Mouse (Mus musculus): Measurements from ENCODE around the gene Nsun2.
"Not testable (repeated sequence)": the region's sequence is repeated elsewhere in the genome, so short reads cannot be mapped to it uniquely, and the experiment has no call there.

The Nsun2 gene

DNA sequence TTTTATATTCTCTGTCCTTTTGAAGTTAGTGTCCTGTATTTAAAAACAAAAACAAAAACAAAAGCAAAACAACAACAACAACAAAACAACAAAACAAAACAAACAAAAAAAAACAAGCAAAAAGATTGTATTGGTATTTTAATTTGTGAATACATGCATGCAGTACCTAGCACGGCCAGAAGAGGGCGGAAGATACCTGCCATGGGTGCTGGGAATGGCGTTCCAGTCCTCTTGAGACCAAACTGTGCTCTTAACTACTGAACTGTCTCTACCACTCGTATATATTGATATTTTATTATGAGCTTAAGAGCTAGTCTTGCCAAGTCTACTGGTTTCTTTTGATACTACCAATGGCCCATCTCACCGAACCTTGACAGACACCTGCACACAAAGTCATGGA, 19.5 kb downstream of the Nsun2 start:
- no peak for DNase-seq (ENCODE audit: low spot score in 2 of 2)

DNA sequence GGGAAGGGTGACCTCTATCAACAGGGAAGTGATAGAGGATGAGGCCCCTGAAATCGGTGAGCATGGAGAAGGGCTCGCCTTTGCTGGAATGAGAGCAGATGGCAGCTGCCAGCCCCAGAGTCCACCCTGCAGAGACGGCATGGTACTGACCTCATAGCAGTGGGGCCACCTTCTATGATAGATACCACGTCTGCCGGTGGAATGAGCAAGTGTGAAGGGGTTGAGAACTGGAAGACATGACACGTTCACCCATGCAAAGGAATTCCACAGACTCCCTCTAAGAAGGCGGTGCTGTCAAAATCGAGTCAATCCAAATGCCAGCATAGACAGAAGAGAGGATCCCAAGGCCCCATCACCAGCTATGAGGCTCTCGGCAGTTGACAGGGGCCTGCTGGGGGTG, 20.7 kb downstream of the Nsun2 start:
- DNase-seq (ENCODE audit: low spot score in 2 of 2) = no peak

DNA sequence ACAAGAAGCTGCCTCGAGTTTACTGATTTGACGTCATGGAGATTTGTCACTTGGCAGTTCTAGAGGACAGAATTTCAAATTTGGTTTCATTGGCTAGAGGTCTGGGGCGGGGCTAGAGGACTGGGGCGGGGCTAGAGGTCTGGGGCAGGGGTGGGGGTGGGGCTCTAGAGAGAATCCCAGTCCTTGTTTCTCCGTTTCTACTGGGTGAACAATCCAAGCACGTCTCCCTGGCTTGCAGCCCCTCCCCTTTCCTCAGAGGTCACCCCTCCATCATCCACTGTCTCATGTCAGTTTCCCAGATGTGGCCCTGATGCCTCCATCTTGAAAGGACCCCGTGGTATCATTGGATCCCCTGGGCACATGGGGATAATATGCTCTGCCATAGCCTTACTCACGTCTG, 21.5 kb downstream of the Nsun2 start:
- DNase-seq (ENCODE audit: low spot score in 2 of 2) = no peak

DNA sequence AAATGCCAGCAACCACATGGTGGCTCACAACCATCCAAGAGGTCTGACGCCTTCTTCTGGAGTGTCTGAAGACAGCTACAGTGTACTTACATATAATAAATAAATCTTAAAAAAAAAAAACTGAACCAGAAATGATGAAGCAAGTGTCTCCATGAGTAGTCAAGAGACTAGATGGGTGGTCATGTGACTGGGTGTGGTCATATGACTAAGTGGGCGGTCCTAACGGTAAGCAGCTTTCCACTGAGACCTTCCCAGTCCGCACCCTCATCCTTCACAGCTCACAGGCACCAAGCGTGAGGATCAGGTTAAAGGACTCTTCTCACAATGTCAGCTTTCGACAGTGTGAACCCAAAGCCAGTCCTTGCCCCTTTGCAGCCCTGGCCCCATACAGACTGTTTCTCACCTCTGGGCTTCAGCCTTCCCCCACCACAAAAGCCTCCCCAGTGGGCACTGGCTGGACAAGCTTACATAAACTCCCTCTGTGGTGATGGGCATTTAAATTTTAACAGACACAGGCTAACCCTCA, 22.5 kb downstream of the Nsun2 start:
- DNase-seq (ENCODE audit: low spot score in 2 of 2) = no peak

DNA sequence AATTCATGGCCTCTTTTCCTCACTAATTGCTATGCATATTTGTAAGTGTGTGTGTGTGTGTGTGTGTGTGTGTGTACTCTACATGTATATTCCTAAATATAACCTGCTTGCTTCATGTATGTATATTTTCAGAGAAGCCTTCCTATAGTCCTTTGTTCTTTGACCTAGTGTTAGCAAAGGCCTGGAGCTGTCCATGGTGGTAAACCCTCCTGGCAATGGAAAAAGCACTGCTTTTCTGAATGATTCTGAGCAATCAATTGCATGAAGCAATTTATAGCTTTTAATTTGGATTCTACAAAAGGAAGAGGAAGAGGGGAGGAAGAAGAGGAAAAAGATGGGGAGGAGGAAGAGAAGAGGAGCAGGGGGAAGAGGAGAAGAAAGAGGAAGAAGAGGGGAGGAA, 23.2 kb downstream of the Nsun2 start:
- DNase-seq (ENCODE audit: low spot score in 2 of 2) = no peak

DNA sequence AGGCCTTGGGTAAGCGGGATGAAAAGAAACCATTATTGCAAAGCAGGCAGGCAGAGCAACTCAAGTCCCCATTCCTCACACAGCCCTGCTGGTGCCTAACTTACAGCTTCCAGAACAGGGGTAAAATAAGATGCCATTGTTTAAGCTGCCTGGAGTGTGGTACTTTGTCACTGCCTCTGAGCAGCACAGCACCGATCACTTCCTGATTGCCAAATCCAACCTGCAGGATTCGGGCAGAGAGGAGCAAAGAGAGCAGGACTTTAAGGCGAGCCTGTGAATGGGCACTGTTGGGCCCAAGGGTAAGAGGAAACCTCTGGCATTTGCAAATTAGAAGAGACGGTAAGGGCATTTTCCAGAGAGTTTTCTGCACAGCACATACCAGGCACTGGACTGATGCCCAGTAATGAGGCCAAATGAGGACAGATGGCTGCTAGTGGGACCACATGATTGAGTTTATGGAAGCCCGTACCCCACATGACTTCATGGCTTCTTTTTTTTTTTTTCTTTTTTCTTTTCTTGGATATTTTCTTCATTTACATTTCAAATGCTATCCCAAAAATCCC, 24.6 kb downstream of the Nsun2 start:
- no peak for DNase-seq (ENCODE audit: low spot score in 2 of 2)

DNA sequence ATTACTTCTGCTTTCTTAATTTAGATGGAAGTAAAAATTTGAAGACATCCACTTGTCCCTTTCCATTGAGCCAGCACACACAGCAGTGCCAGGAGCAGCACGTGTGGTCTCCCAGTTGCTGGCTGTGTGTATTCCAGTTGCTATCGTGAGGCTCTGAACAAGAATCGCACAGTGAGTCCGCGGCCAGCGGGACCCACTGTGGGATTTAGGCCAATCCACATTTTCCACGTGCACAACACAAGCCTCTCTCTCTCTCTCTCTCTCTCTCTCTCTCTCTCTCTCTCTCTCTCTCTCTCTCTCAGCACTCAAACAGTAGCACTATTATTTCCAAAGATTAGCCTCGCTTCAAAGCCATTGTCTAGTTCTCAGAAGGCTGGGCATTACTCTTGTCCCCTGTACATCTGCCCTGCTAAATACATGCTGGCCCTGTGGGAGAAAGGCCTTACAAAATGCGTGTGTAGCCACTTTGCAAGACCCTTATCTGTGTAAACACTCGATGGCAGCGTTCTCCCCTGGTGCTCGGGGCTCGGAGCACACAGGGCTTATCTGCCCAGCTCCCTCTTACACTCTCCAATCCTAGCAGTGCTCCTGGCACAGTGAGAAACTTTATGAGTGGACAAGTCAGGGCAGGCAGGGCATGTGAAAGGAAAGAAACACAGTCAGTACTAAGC, 25.9 kb downstream of the Nsun2 start:
- DNase-seq (ENCODE audit: low spot score in 2 of 2) = no peak

DNA sequence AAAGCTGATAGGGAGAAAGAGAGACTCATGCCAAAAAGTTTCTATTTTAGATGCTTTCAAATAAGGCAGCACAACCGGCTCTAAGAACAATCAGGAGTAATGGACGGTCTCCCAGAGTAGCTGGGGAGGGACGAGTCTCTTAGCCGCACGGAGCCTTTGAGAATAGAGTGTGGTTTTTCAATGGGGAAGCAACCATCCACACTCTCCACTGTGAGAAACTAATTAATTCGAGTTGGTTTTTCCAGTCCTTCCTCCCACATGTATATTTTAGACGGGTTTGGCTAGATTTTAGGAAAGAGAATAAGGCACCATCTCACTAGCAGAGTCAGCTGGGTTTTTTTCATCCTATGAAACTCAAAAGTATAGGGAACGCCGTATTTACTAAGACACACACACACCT, 28.5 kb downstream of the Nsun2 start:
- no peak for DNase-seq (ENCODE audit: low spot score in 2 of 2)

DNA sequence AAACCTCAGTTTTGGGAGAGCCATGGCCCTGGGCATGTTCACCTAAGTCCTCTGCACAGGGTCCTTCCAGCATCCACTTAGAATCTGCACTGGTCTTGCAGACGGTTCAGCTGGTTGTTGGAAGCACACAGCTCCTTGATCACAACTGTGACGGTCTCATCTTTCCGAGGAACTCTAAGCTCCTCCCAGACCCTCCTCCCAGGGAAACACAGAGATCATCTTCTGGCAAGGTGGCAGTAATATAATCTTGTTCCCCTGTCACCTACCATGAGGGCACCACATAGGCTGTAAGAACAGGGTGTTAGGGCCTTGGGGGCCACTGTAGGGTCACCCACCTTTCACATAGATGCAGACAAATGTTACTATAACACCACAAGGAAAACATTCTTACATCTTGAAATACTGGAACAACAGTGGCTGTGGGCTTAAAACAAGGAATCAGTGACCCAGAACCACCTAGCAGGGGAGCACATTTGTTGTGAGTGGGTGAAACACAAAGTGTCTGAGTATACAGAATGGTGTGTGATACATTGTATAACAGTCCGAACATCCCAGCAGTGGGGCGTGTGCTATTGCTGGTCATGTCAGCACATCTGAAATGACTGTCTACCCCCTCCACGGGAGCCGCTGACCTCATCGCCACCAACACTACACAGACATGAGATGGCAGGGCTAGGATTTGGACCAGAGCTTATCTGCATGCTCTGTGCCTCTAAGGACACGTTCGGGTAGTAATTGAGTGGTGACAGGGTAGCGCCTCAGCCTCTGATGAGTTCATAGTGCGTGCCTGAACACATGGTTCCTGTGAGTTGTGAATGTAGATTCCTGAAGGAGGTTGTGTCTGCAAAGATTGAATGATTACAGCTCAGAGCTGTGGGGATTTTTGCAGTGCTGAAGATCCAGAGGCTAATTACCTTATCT, 29.4 kb downstream of the Nsun2 start:
- DNase-seq (ENCODE audit: low spot score in 2 of 2) = no peak

DNA sequence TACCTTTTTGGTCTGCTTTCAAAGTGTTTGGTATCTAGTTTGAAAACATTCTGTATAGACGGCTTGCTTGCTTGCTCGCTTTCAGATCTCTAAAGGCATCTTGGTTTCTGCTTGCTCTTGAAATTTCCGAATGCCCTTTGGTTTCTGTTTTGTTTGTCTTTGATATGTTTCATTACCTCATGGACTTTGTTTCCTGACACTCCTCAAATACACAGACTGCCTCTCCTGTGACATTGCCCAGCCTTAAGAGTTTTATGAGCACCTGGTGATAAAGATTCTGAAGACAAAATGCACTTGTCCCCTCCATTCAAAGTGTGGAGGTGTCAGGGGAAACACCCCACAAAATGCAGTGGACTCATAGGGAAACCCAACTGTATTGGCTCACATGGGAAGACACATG, 30.4 kb downstream of the Nsun2 start:
- DNase-seq (ENCODE audit: low spot score in 2 of 2) = no peak

DNA sequence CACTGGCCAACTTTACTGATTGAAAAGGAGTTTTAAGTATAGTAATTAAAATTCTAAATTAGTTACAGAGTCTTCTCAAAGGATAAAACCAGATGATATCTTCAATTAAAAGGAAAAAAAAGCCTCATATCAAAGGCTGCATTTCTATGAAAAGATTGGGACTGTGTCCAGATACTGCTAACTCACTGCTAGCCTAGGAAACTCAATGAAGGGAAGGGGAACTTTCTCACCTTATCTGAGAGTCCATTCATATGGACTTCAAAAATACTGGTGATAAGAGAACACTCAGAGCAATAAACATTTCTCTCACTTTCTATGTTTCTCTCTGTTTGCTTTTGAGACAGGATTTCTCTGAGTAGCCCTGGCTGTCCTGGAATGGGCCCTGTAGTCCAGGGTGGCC, 31.0 kb downstream of the Nsun2 start:
- no peak for DNase-seq (ENCODE audit: low spot score in 2 of 2)

DNA sequence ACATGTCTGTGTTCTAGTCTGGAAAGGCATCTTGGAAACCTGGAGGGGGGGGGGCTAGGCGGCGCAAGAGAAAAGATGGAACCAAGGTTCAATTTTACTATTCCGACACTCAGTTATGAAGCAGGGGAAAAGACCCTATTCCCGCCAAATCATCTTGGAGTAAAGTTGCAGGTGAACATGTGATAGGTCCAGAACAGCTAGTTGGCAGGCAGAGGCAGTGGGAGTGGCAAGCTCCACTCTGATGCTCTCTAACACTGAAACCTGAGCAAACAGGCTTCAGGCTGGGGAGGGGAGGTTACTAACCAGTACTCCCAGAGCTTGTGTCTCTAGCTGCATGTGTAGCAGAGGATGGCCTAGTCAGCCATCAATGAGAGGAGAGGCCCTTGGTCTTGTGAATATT, 31.9 kb downstream of the Nsun2 start:
- DNase-seq (ENCODE audit: low spot score in 2 of 2) = not testable (repeated sequence)

DNA sequence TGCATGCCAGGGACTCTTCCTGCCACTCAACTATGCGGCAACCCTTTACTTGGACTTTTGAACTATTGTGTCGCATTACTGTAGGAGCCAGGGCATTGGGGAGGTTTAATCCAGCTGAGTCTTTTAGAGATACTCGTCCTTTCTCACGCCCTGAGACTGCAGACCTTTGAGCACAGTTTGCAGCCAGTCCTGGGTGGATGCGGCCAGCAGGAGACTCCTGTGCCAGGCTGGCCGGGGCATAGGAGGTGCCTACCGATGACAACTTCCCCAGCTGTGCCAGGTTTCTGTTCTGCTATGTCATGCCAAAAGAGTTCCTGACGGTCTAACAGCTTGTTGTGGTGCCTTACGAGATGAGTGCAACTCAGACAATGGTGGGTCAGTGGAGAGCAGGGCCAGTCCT, 35.7 kb downstream of the Nsun2 start:
- no peak for DNase-seq (ENCODE audit: low spot score in 2 of 2)

DNA sequence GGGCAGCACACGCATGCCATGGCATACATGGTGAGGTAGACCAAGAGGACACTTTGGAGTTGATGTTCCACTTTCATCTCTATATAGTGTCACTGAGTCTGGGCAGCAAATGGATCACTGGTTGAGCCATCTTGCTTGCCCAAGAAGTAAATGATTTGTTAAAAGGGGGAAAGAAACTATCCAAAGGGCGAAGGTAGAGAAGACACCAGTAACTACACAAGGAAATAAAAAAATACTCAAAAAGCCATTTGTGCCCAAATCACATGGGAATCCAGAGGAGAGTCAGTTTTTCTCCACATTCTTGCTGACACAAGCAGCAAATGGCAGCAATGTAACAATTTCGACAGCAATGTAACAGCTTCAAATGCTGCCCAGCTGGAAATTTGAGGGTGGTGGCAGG, 39.0 kb downstream of the Nsun2 start:
- DNase-seq (ENCODE audit: low spot score in 2 of 2) = no peak

DNA sequence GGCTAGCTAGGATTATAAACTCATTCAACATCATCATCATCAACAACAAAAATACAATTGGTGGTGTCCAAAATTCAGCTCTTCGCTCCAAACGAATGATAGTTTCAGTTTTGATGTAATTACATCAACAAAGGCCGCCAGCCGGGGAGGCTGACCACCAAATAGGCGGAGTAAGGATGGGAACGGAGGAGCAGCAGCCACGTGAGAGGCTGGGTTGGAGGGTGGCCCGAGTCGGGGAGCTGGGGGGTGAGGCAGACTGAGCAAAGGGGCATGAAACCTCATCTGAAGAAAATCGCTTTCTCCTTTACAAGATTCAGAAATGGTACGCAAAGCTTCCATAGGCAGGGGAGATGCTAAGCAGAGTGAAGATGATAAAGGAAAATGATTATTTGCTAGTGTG, 43.1 kb downstream of the Nsun2 start:
- DNase-seq (ENCODE audit: low spot score in 2 of 2) = no peak

DNA sequence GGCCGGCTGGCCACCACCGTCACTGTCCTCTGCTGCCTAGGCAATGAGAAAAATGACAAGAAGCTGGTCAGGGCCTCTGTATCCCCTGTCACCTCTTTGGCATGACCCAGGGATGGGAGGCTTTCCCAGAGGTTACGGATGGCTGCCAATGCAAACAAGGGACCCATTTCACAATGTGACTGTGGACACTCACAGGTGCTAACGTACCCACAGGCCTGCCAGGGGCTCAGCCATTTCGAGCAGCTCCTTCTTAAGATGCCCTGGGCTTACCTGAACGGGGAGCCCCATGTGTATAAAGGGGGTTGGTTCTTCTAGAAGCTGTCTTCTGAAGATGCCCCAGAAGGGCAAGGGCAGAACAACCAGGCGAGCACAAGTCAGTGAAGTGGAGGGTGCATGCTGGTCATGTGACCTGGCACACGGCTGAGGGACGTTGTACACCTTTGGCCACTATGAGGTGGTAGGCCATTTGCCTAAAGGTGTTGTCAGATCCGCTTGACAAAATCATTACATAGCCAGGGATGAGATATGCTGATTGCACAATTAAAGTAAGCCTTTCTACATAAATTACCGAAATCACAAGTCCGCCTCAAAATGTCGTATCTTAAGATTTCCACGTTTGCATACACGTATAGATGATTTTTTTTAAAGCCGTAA, 43.8 kb downstream of the Nsun2 start:
- no peak for DNase-seq (ENCODE audit: low spot score in 2 of 2)

DNA sequence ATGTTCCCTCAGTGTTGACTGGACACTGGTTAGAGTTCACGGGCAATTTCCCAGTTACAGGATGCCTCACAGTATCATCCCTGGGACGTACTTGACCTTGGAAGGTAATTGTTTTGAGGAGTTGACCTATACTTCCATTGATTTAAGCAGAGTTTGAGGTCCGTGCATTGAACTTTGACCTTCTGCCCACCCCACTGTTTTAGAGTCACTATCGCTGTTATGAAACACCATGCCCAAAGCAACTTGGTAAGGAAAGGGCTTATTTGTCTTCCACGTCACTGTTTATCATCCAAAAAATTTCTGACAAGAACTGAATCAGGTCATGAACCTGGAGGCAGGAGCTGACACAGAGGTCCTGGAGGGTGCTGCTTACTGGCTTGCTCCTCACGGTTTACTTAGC, 48.9 kb downstream of the Nsun2 start:
- DNase-seq (ENCODE audit: low spot score in 2 of 2) = no peak

DNA sequence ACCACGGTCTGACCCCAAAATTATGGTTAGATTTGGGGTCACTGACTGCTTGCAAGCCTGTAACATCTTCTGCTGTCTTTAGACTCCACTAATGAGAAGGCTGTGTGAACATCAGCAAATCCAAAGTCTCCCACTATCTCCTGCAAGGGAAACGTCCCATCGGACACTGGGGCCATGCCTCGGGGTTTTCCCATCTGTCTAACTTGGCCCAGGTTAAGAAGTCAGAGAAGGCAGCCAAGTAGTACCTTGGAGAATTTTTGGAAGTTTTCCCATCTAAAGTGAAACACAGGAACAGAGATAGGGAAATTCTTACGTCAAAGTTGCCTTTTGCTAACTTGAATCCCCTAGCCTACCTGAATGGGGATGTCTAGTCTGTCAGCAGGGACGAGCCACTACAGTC, 50.0 kb downstream of the Nsun2 start:
- no peak for DNase-seq (ENCODE audit: low spot score in 2 of 2)

DNA sequence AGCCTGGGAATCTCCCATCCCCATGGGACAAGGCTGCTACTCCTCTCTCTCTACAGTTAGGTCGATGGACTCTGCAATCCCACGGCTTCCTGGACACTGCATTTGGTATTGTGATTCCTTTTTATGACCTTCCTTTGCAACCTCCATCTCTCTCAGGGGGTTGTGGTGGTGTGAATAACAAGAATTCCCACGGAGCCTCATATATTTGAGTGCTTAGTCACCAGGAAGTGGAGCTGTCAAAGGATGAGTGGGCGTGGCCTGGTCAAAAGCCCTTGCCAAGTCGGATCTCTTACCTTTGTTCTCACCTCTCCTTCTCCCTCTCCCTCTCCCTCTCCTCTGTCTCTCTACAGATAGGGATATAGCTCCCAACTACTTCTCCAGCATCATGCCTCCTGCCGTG, 52.3 kb downstream of the Nsun2 start:
- DNase-seq (ENCODE audit: low spot score in 2 of 2) = no peak

DNA sequence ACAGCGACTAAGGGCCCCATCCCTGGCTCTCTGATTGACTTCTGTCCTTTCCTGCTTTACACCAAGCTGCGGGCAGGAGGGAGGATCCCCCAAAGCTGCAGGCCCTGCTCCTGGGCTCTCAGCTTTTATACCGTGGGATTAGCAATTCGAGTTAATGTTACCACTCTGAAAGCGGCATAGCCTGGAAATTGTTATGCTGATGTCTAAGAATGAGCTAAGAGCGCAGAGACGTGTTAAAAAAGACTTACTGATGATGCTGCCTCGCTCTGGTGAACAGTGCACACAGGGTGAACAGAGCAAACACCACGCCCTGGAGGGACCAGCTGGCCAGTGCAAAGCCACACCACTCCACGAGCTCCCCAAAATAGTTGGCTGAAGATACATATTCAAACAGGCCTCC, 52.8 kb downstream of the Nsun2 start:
- no peak for DNase-seq (ENCODE audit: low spot score in 2 of 2)

DNA sequence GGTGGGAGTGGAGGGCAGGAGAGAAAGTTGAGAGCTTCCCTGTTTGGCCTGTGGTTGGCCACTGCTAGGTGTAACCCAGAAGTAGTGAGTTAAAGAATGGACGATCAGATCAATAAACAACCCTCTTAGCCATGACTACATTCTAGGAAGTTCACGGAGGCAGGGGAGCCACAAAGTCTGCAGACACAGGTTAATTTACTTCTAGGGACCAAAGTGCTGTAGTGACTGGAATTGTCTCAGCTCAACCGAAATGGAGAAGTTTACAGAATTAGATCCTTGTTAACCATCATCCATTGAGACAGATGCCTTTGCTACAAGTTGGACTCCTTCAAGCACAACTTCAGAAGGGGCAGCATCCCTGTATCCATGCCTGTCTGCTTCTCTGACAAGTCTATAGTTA, 54.3 kb downstream of the Nsun2 start:
- DNase-seq (ENCODE audit: low spot score in 2 of 2) = no peak

DNA sequence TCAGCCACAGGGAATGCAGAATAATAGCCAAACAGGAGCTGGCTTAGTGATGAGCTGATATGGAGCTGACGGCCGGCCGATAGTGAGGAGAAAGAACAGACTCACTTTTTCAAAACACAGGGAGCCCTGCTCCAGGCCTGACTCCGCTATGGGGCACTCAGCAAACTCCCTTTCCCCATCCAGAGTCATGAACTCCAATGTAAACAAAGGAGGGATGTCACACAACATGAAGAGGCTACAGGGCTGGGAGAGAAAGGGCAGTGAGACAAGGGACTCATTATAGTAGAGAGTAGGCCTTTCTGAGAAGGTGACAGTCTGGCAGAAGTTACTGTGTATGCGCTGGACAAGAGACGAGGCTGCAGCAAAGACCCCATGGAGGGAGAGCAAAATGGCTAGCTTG, 54.7 kb downstream of the Nsun2 start:
- no peak for DNase-seq (ENCODE audit: low spot score in 2 of 2)

Data from spleen, postnatal 4 days (tissue).